Mouse (Mus musculus) forebrain, embryonic 14.5 days (tissue): ENCODE data around the gene Mrpl23. TPM values are rescaled to one million over a fixed set of nuclear protein-coding genes. Genes with fewer than 3 reads are reported as not detected.
A peak's percentile ranks its signal among the peaks of the same experiment; 100 is the strongest.

Experiments used
- ATAC-seq: fragments of 200-750 bp; cut with Nextera tagmentation; 2 replicates; pipeline ENCODE4 v1.8.0; 2017; ENCODE audit warnings: mild to moderate bottlenecking, moderate library complexity
- DNase-seq: peaks from one replicate; pipeline ENCODE4 v3.0.0-alpha.2; 2015; ENCODE audit warnings: low spot score
- H3K27ac ChIP-seq: fragments of 300-500 bp; sonication (generic); 2 replicates; pipeline ENCODE4 v1.5.1; 2014; ENCODE audit warnings: low read depth, mild to moderate bottlenecking, control low read depth, low read length, moderate library complexity
- H3K27me3 ChIP-seq: fragments of 300-500 bp; sonication (generic); replicated peaks from 2 replicates; pipeline ENCODE4 v1.6.1; 2014; ENCODE audit warnings: low read length, control low read depth, mixed read lengths; ENCODE audit not compliant: control insufficient read depth, insufficient read depth
- H3K36me3 ChIP-seq: fragments of 300-500 bp; sonication (generic); 2 replicates; pipeline ENCODE4 v1.6.1; 2014; ENCODE audit warnings: low read length, control low read depth; ENCODE audit not compliant: control insufficient read depth, insufficient read depth
- H3K4me1 ChIP-seq: fragments of 300-500 bp; sonication (generic); 2 replicates; pipeline ENCODE4 v1.6.1; 2014; ENCODE audit warnings: antibody characterized with exemption, low read length, control low read depth; ENCODE audit not compliant: control insufficient read depth, insufficient read depth
- H3K4me2 ChIP-seq: fragments of 300-500 bp; sonication (generic); 2 replicates; pipeline ENCODE4 v1.6.1; 2014; ENCODE audit warnings: mild to moderate bottlenecking, control low read depth, low read length
- H3K4me3 ChIP-seq: fragments of 300-500 bp; sonication (generic); 2 replicates; pipeline ENCODE4 v1.5.1; 2014; ENCODE audit warnings: low read depth, low read length, control low read depth
- H3K9ac ChIP-seq: fragments of 300-500 bp; sonication (generic); 2 replicates; pipeline ENCODE4 v1.6.1; 2014; ENCODE audit warnings: mild to moderate bottlenecking, low read length, control low read depth, moderate library complexity
- H3K9me3 ChIP-seq: fragments of 300-500 bp; sonication (generic); replicated peaks from 2 replicates; pipeline ENCODE4 v1.6.1; 2016; ENCODE audit warnings: low read length, control low read depth, mixed read lengths; ENCODE audit not compliant: control insufficient read depth
- WGBS: fragments of 180-500 bp; shearing (Covaris S2); extraction: QIAGEN DNeasy Blood & Tissue Kit; methylation state at CpG from one replicate; pipeline ENCODE4 v1.1.7; 2014; 5-methylcytosine and 5-hydroxymethylcytosine counted together
- polyA plus RNA-seq: library from polyadenylated mRNA; unstranded; fragments of >200 nt; fragmentation: Nextera tagmentation; extraction: Ambion mirVana; gene quantifications from 2 replicates; pipeline ENCODE4 v1.2.1, GENCODE M21; 2014

The Mrpl23 gene
- polyA plus RNA-seq, 1 experiment from 2014 or later: 28.7 TPM

DNA sequence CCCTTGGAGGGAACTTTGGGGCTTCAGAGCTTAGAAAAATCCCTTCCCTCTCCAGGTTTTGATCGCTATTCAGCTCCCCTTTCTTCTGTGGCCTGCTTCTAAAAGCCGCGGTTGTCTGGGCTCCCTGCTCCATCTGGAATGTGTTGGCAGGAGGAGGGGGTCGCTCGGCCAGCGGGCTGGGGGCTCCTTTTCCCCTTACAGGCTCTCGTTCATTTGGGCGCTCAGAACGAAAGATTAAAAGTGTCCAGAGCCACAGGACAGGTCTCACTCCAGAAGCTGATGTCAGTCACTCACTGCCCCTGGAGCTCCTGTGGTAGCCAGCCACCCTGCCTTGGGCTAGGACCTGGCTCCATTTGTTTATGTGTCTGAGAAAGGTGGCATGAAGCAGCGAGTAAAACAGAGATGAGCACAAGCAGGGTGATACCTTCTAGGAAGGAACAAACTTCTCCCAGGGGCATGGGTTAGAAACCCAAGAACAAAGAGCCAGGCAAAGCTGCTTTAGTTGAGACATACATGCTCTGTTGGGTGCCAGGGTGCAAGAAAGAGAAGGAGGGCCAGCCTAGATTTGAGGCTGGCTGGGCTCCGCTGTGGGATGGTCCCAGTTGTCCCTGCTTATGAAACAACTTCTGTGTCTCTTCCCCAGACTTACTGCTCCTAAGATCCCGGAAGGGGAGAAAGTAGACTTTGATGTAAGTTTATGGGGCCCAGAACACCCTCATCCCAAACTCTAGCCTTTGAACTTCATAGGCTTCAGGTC is 22.3 kb upstream of the Mrpl23 start:
- DNase-seq: peak; percentile 46
- no peaks in the 10 kb centered on the region for H3K9me3 ChIP-seq
- no peak overlapping the region for H3K4me2 ChIP-seq
- no peaks in the 10 kb centered on the region for H3K27me3 ChIP-seq
- ATAC-seq: no peak
- WGBS: 11% methylated on average over 12 of the region's 12 CpGs
- no peak overlapping the region for H3K4me3 ChIP-seq
- H3K27ac ChIP-seq: peak overlapping the region; percentile 44; the same call in 1 of the 2 replicates
- H3K36me3 ChIP-seq: no peaks in the 10 kb centered on the region
- peaks cover 24% of the 10 kb centered on the region for H3K4me1 ChIP-seq
- H3K9ac ChIP-seq: no peak overlapping the region

- Histone ChIP-seq H3K9me3 (no peaks in the 10 kb centered on the region), H3K4me3 (no peak overlapping the region), H3K4me1 (peaks cover 12% of the 10 kb centered on the region), H3K9ac (no peak overlapping the region), H3K27me3 (no peaks in the 10 kb centered on the region), H3K27ac (no peak overlapping the region), H3K36me3 (no peaks in the 10 kb centered on the region), H3K4me2 (no peak overlapping the region)
- no peak for DNase-seq
- ATAC-seq: no peak
- WGBS: 83% methylated on average over 4 of the region's 4 CpGs
Measured at GRCm38 (mm10) chr7:142514048-142514447, 18.4 kb upstream of the Mrpl23 start.

- Histone ChIP-seq H3K4me2 (0 out of 2 replicates have a peak overlapping the region, but pooled peaks have one; percentile 20), H3K36me3 (no peaks in the 10 kb centered on the region), H3K27ac (0 out of 2 replicates have a peak overlapping the region, but pooled peaks have one; percentile 7), H3K4me1 (peaks cover 2% of the 10 kb centered on the region; the same call in 1 of the 2 replicates), H3K4me3 (no peak overlapping the region), H3K9me3 (no peaks in the 10 kb centered on the region), H3K9ac (peak overlapping the region; percentile 40), H3K27me3 (no peaks in the 10 kb centered on the region)
- WGBS: 55% methylated on average over 21 of the region's 21 CpGs
- no peak for DNase-seq
- ATAC-seq: no peak
Measured at GRCm38 (mm10) chr7:142516221-142516978, 16.1 kb upstream of the Mrpl23 start.

DNA sequence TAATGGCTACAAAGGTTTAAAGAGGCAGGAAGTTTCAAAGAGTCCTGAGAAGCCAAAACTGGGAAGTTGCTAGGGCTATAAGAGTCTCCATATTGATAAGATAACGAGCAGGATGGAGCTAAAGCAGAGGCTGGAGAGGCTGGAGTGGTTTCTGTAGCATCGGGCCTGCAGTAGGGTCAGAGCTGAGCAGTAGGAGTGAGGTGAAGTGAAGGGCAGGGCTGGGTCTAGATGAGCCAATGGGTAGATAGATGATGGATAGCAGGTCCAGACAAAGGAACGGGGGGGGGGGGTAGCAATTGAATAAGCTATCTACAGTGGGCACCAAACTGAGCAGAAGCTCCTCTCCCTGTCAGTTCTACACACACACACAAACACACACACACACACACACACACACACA is 15.0 kb upstream of the Mrpl23 start:
- WGBS: 84% methylated on average over 3 of the region's 3 CpGs
- no peaks in the 10 kb centered on the region for H3K27me3 ChIP-seq
- ATAC-seq (no peak), DNase-seq (no peak)
- H3K4me1 ChIP-seq: peaks cover 2% of the 10 kb centered on the region; the same call in 1 of the 2 replicates
- no peak overlapping the region for H3K9ac ChIP-seq
- H3K36me3 ChIP-seq: no peaks in the 10 kb centered on the region
- no peak overlapping the region for H3K27ac ChIP-seq
- H3K9me3 ChIP-seq: no peaks in the 10 kb centered on the region
- H3K4me2 ChIP-seq: no peak overlapping the region
- no peak overlapping the region for H3K4me3 ChIP-seq

- Histone ChIP-seq H3K4me1 (peaks cover 2% of the 10 kb centered on the region; the same call in 1 of the 2 replicates), H3K36me3 (no peaks in the 10 kb centered on the region), H3K9me3 (no peaks in the 10 kb centered on the region), H3K27ac (no peak overlapping the region), H3K9ac (no peak overlapping the region), H3K4me2 (no peak overlapping the region), H3K4me3 (no peak overlapping the region), H3K27me3 (no peaks in the 10 kb centered on the region)
- ATAC-seq (no peak), DNase-seq (no peak)
- 95% methylated on average over 4 of the region's 4 CpGs for WGBS
Measured at GRCm38 (mm10) chr7:142520331-142520730, 12.2 kb upstream of the Mrpl23 start.

DNA sequence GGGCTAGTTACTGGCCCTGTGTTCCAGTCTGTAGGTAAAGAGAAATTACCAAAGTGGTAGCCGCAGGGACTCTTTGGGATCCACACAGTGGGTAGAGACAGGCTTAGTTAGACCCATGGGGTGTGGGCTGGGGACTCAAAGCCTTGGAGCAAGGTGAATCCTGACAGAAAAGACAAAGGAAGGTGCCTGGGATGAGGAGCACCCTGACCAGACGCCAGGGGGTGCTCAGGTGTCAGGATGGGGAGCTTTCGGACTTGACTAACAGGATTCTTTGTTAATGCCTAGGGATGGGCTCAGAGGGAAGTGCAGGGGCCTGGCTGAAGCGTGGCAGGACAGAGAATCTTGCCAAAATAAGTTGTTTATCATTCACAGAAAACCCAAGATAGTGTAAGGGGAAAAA is 10.1 kb upstream of the Mrpl23 start:
- Histone ChIP-seq H3K27me3 (no peaks in the 10 kb centered on the region), H3K4me2 (no peak overlapping the region), H3K4me1 (no peaks in the 10 kb centered on the region), H3K4me3 (no peak overlapping the region), H3K27ac (no peak overlapping the region), H3K9me3 (no peaks in the 10 kb centered on the region), H3K36me3 (no peaks in the 10 kb centered on the region), H3K9ac (no peak overlapping the region)
- WGBS: 27% methylated on average over 4 of the region's 4 CpGs
- no peak for DNase-seq
- ATAC-seq: no peak

- no peak overlapping the region for H3K4me2 ChIP-seq
- DNase-seq (no peak), ATAC-seq (no peak)
- 67% methylated on average over 17 of the region's 17 CpGs for WGBS
- no peak overlapping the region for H3K27ac ChIP-seq
- H3K4me1 ChIP-seq: no peaks in the 10 kb centered on the region
- H3K9me3 ChIP-seq: no peaks in the 10 kb centered on the region
- H3K27me3 ChIP-seq: no peaks in the 10 kb centered on the region
- no peak overlapping the region for H3K4me3 ChIP-seq
- H3K36me3 ChIP-seq: no peaks in the 10 kb centered on the region
- H3K9ac ChIP-seq: no peak overlapping the region
Measured at GRCm38 (mm10) chr7:142523200-142523990, 9.1 kb upstream of the Mrpl23 start.

GRCm38 (mm10) chr7:142525342-142526178 is 6.9 kb upstream of the Mrpl23 start:
- Histone ChIP-seq H3K9me3 (no peaks in the 10 kb centered on the region), H3K9ac (no peak overlapping the region), H3K27ac (no peak overlapping the region), H3K4me3 (no peak overlapping the region), H3K4me2 (no peak overlapping the region), H3K36me3 (no peaks in the 10 kb centered on the region), H3K4me1 (no peaks in the 10 kb centered on the region), H3K27me3 (no peaks in the 10 kb centered on the region)
- 28% methylated on average over 13 of the region's 13 CpGs for WGBS
- DNase-seq (no peak), ATAC-seq (no peak)
